In genomic region chr8:55347851-55348250, GRCm38 (mm10) we compare ENCODE assay signal across 7 mouse cellular contexts.
A peak's percentile ranks its signal among the peaks of the same experiment; 100 is the strongest.
DNase-seq lines count a peak whose midpoint lies in the region; ATAC-seq and TF ChIP-seq lines count a peak whose summit lies in the region.
"Not testable (repeated sequence)": the region's sequence is repeated elsewhere in the genome, so short reads cannot be mapped to it uniquely, and the experiment has no call there.

No protein-coding gene starts in this region.

- DNase-seq in brain, embryonic 14.5 days (ENCODE audit: low read depth): peak; percentile 14
- peak; percentile 21 for DNase-seq in forebrain, embryonic 10.5 days (ENCODE audit: extremely low spot score, low spot score)
- DNase-seq in hindbrain, postnatal 0 days (ENCODE audit: low spot score): peak; percentile 6
- peak; percentile 17 for DNase-seq in limb, embryonic 14.5 days (ENCODE audit: low spot score)
- peak; percentile 8 for DNase-seq in lung, postnatal 0 days (ENCODE audit: low spot score)
- peak; percentile 1 for DNase-seq in naive thymus-derived CD4-positive, alpha-beta T cell, adult 2 months (ENCODE audit: low read depth)
- peak; percentile 7 for DNase-seq in splenic B cell, adult 2 months (ENCODE audit: low read depth, low spot score)

- TF ChIP-seq EP300 in lung, postnatal 0 days (IDR thresholded peaks at IDR 0.05): not testable (repeated sequence)

- H3K4me2 ChIP-seq in hindbrain, postnatal 0 days (ENCODE audit: low read depth, low read length); limb, embryonic 14.5 days (replicated peaks; ENCODE audit: low read depth, low read length, severe bottlenecking); lung, postnatal 0 days (replicated peaks; ENCODE audit: low read depth, low read length): not testable (repeated sequence)

- H3K27me3 ChIP-seq in forebrain, embryonic 10.5 days (ENCODE audit: poor library complexity, severe bottlenecking); hindbrain, postnatal 0 days (ENCODE audit: insufficient read depth, low read length); limb, embryonic 14.5 days (ENCODE audit: control insufficient read depth, insufficient read depth, low read length); lung, postnatal 0 days (replicated peaks; ENCODE audit: insufficient read depth, low read length); splenic B cell, adult 2 months (ENCODE audit: control insufficient read depth, insufficient read depth, low read length, poor library complexity, severe bottlenecking): not testable (repeated sequence)

- not testable (repeated sequence) for TF ChIP-seq POLR2A in brain, embryonic 14.5 days (IDR thresholded peaks at IDR 0.05; ENCODE audit: borderline replicate concordance, extremely low read depth, insufficient read depth, insufficient read length, poor library complexity, severe bottlenecking); limb, embryonic 14.5 days (IDR thresholded peaks at IDR 0.05; ENCODE audit: borderline replicate concordance, extremely low read depth, insufficient read depth, insufficient read length)

- H3K9ac ChIP-seq in hindbrain, postnatal 0 days (replicated peaks; ENCODE audit: low read length); limb, embryonic 14.5 days (ENCODE audit: low read depth, low read length, severe bottlenecking); lung, postnatal 0 days (replicated peaks; ENCODE audit: low read depth): not testable (repeated sequence)

- H3K27ac ChIP-seq in forebrain, embryonic 10.5 days; hindbrain, postnatal 0 days; limb, embryonic 14.5 days (replicated peaks; ENCODE audit: low read depth, low read length); lung, postnatal 0 days (ENCODE audit: low read length): not testable (repeated sequence)

- not testable (repeated sequence) for H3K36me3 ChIP-seq in forebrain, embryonic 10.5 days (replicated peaks); hindbrain, postnatal 0 days (ENCODE audit: insufficient read depth, low read length); limb, embryonic 14.5 days (ENCODE audit: control insufficient read depth, insufficient read depth, low read length); lung, postnatal 0 days (ENCODE audit: insufficient read depth, low read length); splenic B cell, adult 2 months (ENCODE audit: control insufficient read depth, insufficient read depth, low read length, poor library complexity, severe bottlenecking)

- WGBS in forebrain, embryonic 10.5 days: 93% methylated on average over 2 of the region's 2 CpGs
- 93% methylated on average over 2 of the region's 2 CpGs for WGBS in hindbrain, postnatal 0 days
- 86% methylated on average over 2 of the region's 2 CpGs for WGBS in limb, embryonic 14.5 days
- 84% methylated on average over 2 of the region's 2 CpGs for WGBS in lung, postnatal 0 days

- H3K4me3 ChIP-seq in forebrain, embryonic 10.5 days; hindbrain, postnatal 0 days (ENCODE audit: low read length); limb, embryonic 14.5 days (replicated peaks; ENCODE audit: low read length); lung, postnatal 0 days (ENCODE audit: low read depth, low read length): not testable (repeated sequence)

- ATAC-seq in hindbrain, postnatal 0 days; limb, embryonic 14.5 days (ENCODE audit: low FRiP score, low read depth); lung, postnatal 0 days: not testable (repeated sequence)

- not testable (repeated sequence) for TF ChIP-seq CTCF in brain, embryonic 14.5 days (IDR thresholded peaks at IDR 0.05; ENCODE audit: borderline replicate concordance, extremely low read depth, insufficient read depth, insufficient read length); hindbrain, postnatal 0 days (IDR thresholded peaks at IDR 0.05; ENCODE audit: low read depth); lung, postnatal 0 days (IDR thresholded peaks at IDR 0.05)

- not testable (repeated sequence) for H3K9me3 ChIP-seq in forebrain, embryonic 10.5 days; hindbrain, postnatal 0 days (ENCODE audit: low read length); limb, embryonic 14.5 days (ENCODE audit: control insufficient read depth, low read length); lung, postnatal 0 days (ENCODE audit: low read length)

- not testable (repeated sequence) for H3K4me1 ChIP-seq in forebrain, embryonic 10.5 days; hindbrain, postnatal 0 days (ENCODE audit: insufficient read depth, low read length); limb, embryonic 14.5 days (ENCODE audit: control insufficient read depth, insufficient read depth, low read length); lung, postnatal 0 days (ENCODE audit: insufficient read depth, low read depth, low read length)
